Mouse (Mus musculus) limb, embryonic 13.5 days (tissue): ENCODE data around the gene Adap2. TPM values are rescaled to one million over a fixed set of nuclear protein-coding genes. Genes with fewer than 3 reads are reported as not detected.

Experiments used
- ATAC-seq: fragments of 200-750 bp; cut with Nextera tagmentation; 2 replicates; pipeline ENCODE4 v1.8.0; 2017; ENCODE audit warnings: low read depth, moderate number of reproducible peaks, moderate TSS enrichment; ENCODE audit not compliant: low FRiP score
- H3K27ac ChIP-seq: fragments of 300-500 bp; sonication (generic); 2 replicates; pipeline ENCODE4 v1.5.1; 2015; ENCODE audit warnings: inconsistent platforms, mild to moderate bottlenecking, moderate library complexity
- H3K27me3 ChIP-seq: fragments of 300-500 bp; sonication (generic); 2 replicates; pipeline ENCODE4 v1.6.1; 2015; ENCODE audit warnings: mild to moderate bottlenecking, inconsistent platforms
- H3K36me3 ChIP-seq: fragments of 300-500 bp; sonication (generic); 2 replicates; pipeline ENCODE4 v1.6.1; 2015; ENCODE audit warnings: inconsistent platforms, mild to moderate bottlenecking, moderate library complexity
- H3K4me1 ChIP-seq: fragments of 300-500 bp; sonication (generic); 2 replicates; pipeline ENCODE4 v1.6.1; 2015; ENCODE audit warnings: inconsistent platforms
- H3K4me2 ChIP-seq: fragments of 300-500 bp; sonication (generic); replicated peaks from 2 replicates; pipeline ENCODE4 v1.6.1; 2015; ENCODE audit warnings: inconsistent platforms, mild to moderate bottlenecking, moderate library complexity
- H3K4me3 ChIP-seq: fragments of 300-500 bp; sonication (generic); 2 replicates; pipeline ENCODE4 v1.5.1; 2015; ENCODE audit warnings: moderate library complexity, mild to moderate bottlenecking, inconsistent platforms
- H3K9ac ChIP-seq: fragments of 300-500 bp; sonication (generic); 2 replicates; pipeline ENCODE4 v1.6.1; 2015; ENCODE audit warnings: mild to moderate bottlenecking, inconsistent platforms
- H3K9me3 ChIP-seq: fragments of 300-500 bp; sonication (generic); 2 replicates; pipeline ENCODE4 v1.6.1; 2016; ENCODE audit warnings: inconsistent platforms
- WGBS: fragments of 180-500 bp; shearing (Covaris S2); methylation state at CpG from one replicate; pipeline ENCODE4 v1.1.7; 2015; 5-methylcytosine and 5-hydroxymethylcytosine counted together
- polyA plus RNA-seq: library from polyadenylated mRNA; unstranded; fragments of >200 nt; fragmentation: Nextera tagmentation; extraction: Ambion mirVana; gene quantifications from 2 replicates; pipeline ENCODE4 v1.2.1, GENCODE M21; 2015

Adap2 gene
- polyA plus RNA-seq, 1 experiment from 2014 or later = 1.3 TPM

DNA sequence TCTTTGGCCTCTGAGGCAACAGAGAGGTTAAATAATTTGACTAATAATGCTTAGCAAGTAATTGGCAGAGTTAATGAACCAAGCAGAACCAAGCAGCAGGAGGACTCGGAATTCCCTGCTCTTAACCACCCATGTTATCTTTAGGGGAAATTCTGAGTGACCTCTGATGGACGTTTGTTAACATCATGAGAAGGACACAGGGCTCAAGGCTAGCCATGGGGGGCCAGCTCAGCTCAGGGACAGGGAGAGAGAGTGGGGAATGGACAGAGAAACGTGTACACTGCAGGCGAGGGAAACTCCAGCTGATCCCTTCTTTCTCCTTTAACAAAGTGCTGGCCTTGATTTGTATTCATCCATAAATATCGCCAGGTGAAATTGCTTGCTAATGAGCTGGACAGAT, 51.0 kb downstream of the Adap2 start:
- Histone ChIP-seq H3K27me3 (no peaks in the 10 kb centered on the region), H3K4me3 (no peak overlapping the region), H3K4me1 (peaks cover 2% of the 10 kb centered on the region), H3K4me2 (no peak overlapping the region), H3K9ac (no peak overlapping the region), H3K27ac (no peak overlapping the region), H3K36me3 (no peaks in the 10 kb centered on the region), H3K9me3 (no peaks in the 10 kb centered on the region)
- 55% methylated on average over 5 of the region's 5 CpGs for WGBS
- ATAC-seq = no peak

GRCm38 (mm10) chr11:80208465-80208859, 54.6 kb downstream of the Adap2 start:
- Histone ChIP-seq H3K27me3 (no peaks in the 10 kb centered on the region), H3K36me3 (peaks cover 7% of the 10 kb centered on the region; the same call in 1 of the 2 replicates), H3K4me2 (no peak overlapping the region), H3K9ac (0 out of 2 replicates have a peak overlapping the region, but pooled peaks have one; percentile 26), H3K27ac (no peak overlapping the region), H3K9me3 (no peaks in the 10 kb centered on the region), H3K4me3 (peak overlapping the region; percentile 90), H3K4me1 (peaks cover 15% of the 10 kb centered on the region)
- 37% methylated on average over 7 of the region's 7 CpGs for WGBS
- ATAC-seq = peak; percentile 46; the same call in 1 of the 2 replicates

GRCm38 (mm10) chr11:80208860-80209800, 55.2 kb downstream of the Adap2 start, which contains the start of gene Rhot1:
TSS of gene Rhot1 (plus strand) at chr11:80209019.
- H3K27me3 ChIP-seq = no peaks in the 10 kb centered on the region
- H3K4me1 ChIP-seq = peaks cover 15% of the 10 kb centered on the region
- no peaks in the 10 kb centered on the region for H3K9me3 ChIP-seq
- H3K4me3 ChIP-seq = peak within 1 kb of the TSS; percentile 90
- peaks cover 12% of the 10 kb centered on the region for H3K36me3 ChIP-seq
- WGBS = under 1% methylated on average over 77 of the region's 78 CpGs
- H3K4me2 ChIP-seq = peak within 1 kb of the TSS; percentile 72
- H3K9ac ChIP-seq = peak within 1 kb of the TSS; percentile 94
- peak within 1 kb of the TSS; percentile 91 for H3K27ac ChIP-seq
- peak; percentile 90 for ATAC-seq

GRCm38 (mm10) chr11:80210321-80210720, 56.4 kb downstream of the Adap2 start:
- 36% methylated on average over 6 of the region's 6 CpGs for WGBS
- no peaks in the 10 kb centered on the region for H3K27me3 ChIP-seq
- no peak overlapping the region for H3K27ac ChIP-seq
- peaks cover 24% of the 10 kb centered on the region for H3K36me3 ChIP-seq
- H3K9me3 ChIP-seq = no peaks in the 10 kb centered on the region
- H3K4me1 ChIP-seq = peaks cover 15% of the 10 kb centered on the region
- H3K4me3 ChIP-seq = peak overlapping the region; percentile 90
- ATAC-seq = no peak
- H3K9ac ChIP-seq = peak overlapping the region; percentile 94
- H3K4me2 ChIP-seq = peak overlapping the region; percentile 72

GRCm38 (mm10) chr11:80212282-80212681, 58.4 kb downstream of the Adap2 start:
- no peak for ATAC-seq
- Histone ChIP-seq H3K36me3 (peaks cover 28% of the 10 kb centered on the region), H3K9ac (no peak overlapping the region), H3K4me1 (peaks cover 15% of the 10 kb centered on the region), H3K27ac (no peak overlapping the region), H3K27me3 (no peaks in the 10 kb centered on the region), H3K4me3 (no peak overlapping the region), H3K4me2 (no peak overlapping the region), H3K9me3 (no peaks in the 10 kb centered on the region)
- 90% methylated on average over 2 of the region's 2 CpGs for whole genome bisulfite sequencing

- no peak overlapping the region for H3K4me3 ChIP-seq
- H3K9me3 ChIP-seq = no peaks in the 10 kb centered on the region
- H3K27ac ChIP-seq = no peak overlapping the region
- H3K4me1 ChIP-seq = peaks cover 9% of the 10 kb centered on the region
- H3K4me2 ChIP-seq = no peak overlapping the region
- H3K36me3 ChIP-seq = peaks cover 28% of the 10 kb centered on the region
- ATAC-seq = no peak
- H3K27me3 ChIP-seq = no peaks in the 10 kb centered on the region
- 81% methylated on average over 3 of the region's 3 CpGs for WGBS
- H3K9ac ChIP-seq = no peak overlapping the region
Measured at GRCm38 (mm10) chr11:80215291-80215690, 61.4 kb downstream of the Adap2 start.

GRCm38 (mm10) chr11:80218657-80219293, 64.9 kb downstream of the Adap2 start:
- Histone ChIP-seq H3K36me3 (peaks cover 48% of the 10 kb centered on the region), H3K4me1 (no peaks in the 10 kb centered on the region), H3K27ac (no peak overlapping the region), H3K4me3 (no peak overlapping the region), H3K27me3 (no peaks in the 10 kb centered on the region), H3K9me3 (no peaks in the 10 kb centered on the region), H3K4me2 (no peak overlapping the region), H3K9ac (no peak overlapping the region)
- no peak for ATAC-seq
- 84% methylated on average over 11 of the region's 11 CpGs for WGBS

Other genes with a start within 250 kb of the Adap2 start
- 57.9 and 64.0 TPM in 2 replicates for gene Utp6, start 191.7 kb upstream of the Adap2 start, polyA plus RNA-seq
- 24.5 and 24.9 TPM in 2 replicates for gene Suz12, start 161.0 kb upstream of the Adap2 start, polyA plus RNA-seq
- 51.3 and 55.3 TPM in 2 replicates for gene Crlf3, start 73.1 kb upstream of the Adap2 start, polyA plus RNA-seq
- 13.3 and 14.1 TPM in 2 replicates for gene Atad5, start 64.7 kb upstream of the Adap2 start, polyA plus RNA-seq
- 31.2 and 34.2 TPM in 2 replicates for gene Tefm, start 11.9 kb upstream of the Adap2 start, polyA plus RNA-seq
- gene Rnf135, start 29.7 kb downstream of the Adap2 start, polyA plus RNA-seq = 7.5 and 7.6 TPM in 2 replicates
- 55.8 and 57.0 TPM in 2 replicates for gene Rhot1, start 54.9 kb downstream of the Adap2 start, polyA plus RNA-seq
- 3.5 and 3.8 TPM in 2 replicates for gene Rhbdl3, start 146.8 kb downstream of the Adap2 start, polyA plus RNA-seq
- gene 5730455P16Rik, start 223.9 kb downstream of the Adap2 start, polyA plus RNA-seq = 25.8 and 27.0 TPM in 2 replicates
- 253 and 263 TPM in 2 replicates for gene Zfp207, start 229.2 kb downstream of the Adap2 start, polyA plus RNA-seq